Mouse (Mus musculus) CH12.LX (cell line): ENCODE results near the gene Bst1. TPM values are rescaled to one million over a fixed set of nuclear protein-coding genes. Genes with fewer than 3 reads are reported as not detected.

Experiments used
- DNase-seq: peaks from one replicate; pipeline ENCODE4 v3.0.0-alpha.2; 2013; ENCODE audit errors: extremely low read depth
- H3K27ac ChIP-seq: 2 replicates; pipeline ENCODE4 v1.5.1; 2012; ENCODE audit warnings: low read depth, mild to moderate bottlenecking, control low read depth, moderate library complexity; ENCODE audit not compliant: insufficient read depth
- H3K27me3 ChIP-seq: replicated peaks from 2 replicates; pipeline ENCODE3; 2012; ENCODE audit warnings: inconsistent platforms
- H3K36me3 ChIP-seq, 2 experiments: replicated peaks in 1 of 2; 2 replicates each; pipeline versions ENCODE3 to v1.6.1; 2012; ENCODE audit warnings: inconsistent platforms in 1 of 2, low read length in 1 of 2, mild to moderate bottlenecking in 1 of 2, mixed read lengths in 1 of 2, moderate library complexity in 1 of 2; ENCODE audit not compliant: control insufficient read depth in 1 of 2, insufficient read depth in 1 of 2
- H3K4me1 ChIP-seq, 2 experiments: 2 replicates each; pipeline ENCODE4 v1.6.1; 2012; ENCODE audit warnings: inconsistent platforms in 1 of 2, moderate library complexity in 1 of 2; ENCODE audit not compliant: insufficient read depth in 2 of 2, control insufficient read depth in 1 of 2
- H3K4me2 ChIP-seq: 2 replicates; pipeline ENCODE4 v1.6.1; 2012; ENCODE audit warnings: low read depth, mild to moderate bottlenecking, control low read depth; ENCODE audit not compliant: poor library complexity, insufficient read depth, severe bottlenecking
- H3K4me3 ChIP-seq, 3 experiments: fragments of 150-350 bp in 1 of 3; sonication (generic) in 1 of 3; replicated peaks in 1 of 3; 2 replicates each; pipeline versions ENCODE3 to v1.5.1; 2011 to 2012; ENCODE audit warnings: low read depth in 2 of 3, low read length in 2 of 3, mild to moderate bottlenecking in 2 of 3, moderate library complexity in 2 of 3, control low read depth in 1 of 3, improper control_type of control experiment in 1 of 3, inconsistent platforms in 1 of 3, mixed read lengths in 1 of 3; ENCODE audit not compliant: poor library complexity in 1 of 3
- H3K79me2 ChIP-seq: replicated peaks from 2 replicates; pipeline ENCODE4 v1.6.1; 2012; ENCODE audit warnings: mild to moderate bottlenecking, moderate library complexity; ENCODE audit not compliant: control insufficient read depth, poor library complexity, insufficient read depth, severe bottlenecking; ENCODE audit errors: extremely low read depth
- H3K9ac ChIP-seq: 2 replicates; pipeline ENCODE4 v1.6.1; 2012; ENCODE audit warnings: low read depth, mild to moderate bottlenecking, control low read depth, moderate library complexity; ENCODE audit not compliant: insufficient read depth
- H3K9me3 ChIP-seq: replicated peaks from 2 replicates; pipeline ENCODE3; 2012; ENCODE audit warnings: low read length, inconsistent platforms, mixed read lengths
- CHD1 ChIP-seq: IDR thresholded peaks from 2 replicates; pipeline ENCODE4 v1.6.1; 2012; ENCODE audit warnings: low read depth, low read length, improper control_type of control experiment, inconsistent platforms
- CHD2 ChIP-seq: IDR thresholded peaks from 2 replicates; pipeline ENCODE4 v1.6.1; 2011; ENCODE audit warnings: low read length, improper control_type of control experiment
- CTCF ChIP-seq, 2 experiments: IDR thresholded peaks in 1 of 2; conservative IDR thresholded peaks in 1 of 2; 2 replicates each; pipeline ENCODE4 v1.5.1; 2011 to 2012; ENCODE audit warnings: low read depth in 2 of 2, low read length in 2 of 2, improper control_type of control experiment in 1 of 2, inconsistent platforms in 1 of 2, mild to moderate bottlenecking in 1 of 2, moderate library complexity in 1 of 2
- E2F4 ChIP-seq: IDR thresholded peaks from 2 replicates; pipeline ENCODE4 v1.6.1; 2011; ENCODE audit warnings: low read depth, low read length, improper control_type of control experiment; ENCODE audit not compliant: insufficient replicate concordance
- IRF4 ChIP-seq: IDR thresholded peaks from 2 replicates; pipeline ENCODE4 v1.6.1; 2014; ENCODE audit warnings: low read depth, mild to moderate bottlenecking, inconsistent platforms, low read length, improper control_type of control experiment
- JUN ChIP-seq: IDR thresholded peaks from 2 replicates; pipeline ENCODE4 v1.6.1; 2011; ENCODE audit warnings: low read depth, mild to moderate bottlenecking, low read length, improper control_type of control experiment, moderate library complexity; ENCODE audit not compliant: insufficient read depth
- KAT2A ChIP-seq: IDR thresholded peaks from 2 replicates; pipeline ENCODE4 v1.6.1; 2012; ENCODE audit warnings: low read length, improper control_type of control experiment, inconsistent platforms; ENCODE audit not compliant: insufficient replicate concordance
- MAZ ChIP-seq: IDR thresholded peaks from 2 replicates; pipeline ENCODE4 v1.6.1; 2012; ENCODE audit warnings: low read depth, mild to moderate bottlenecking, inconsistent platforms, low read length, improper control_type of control experiment, moderate library complexity
- MXI1 ChIP-seq: IDR thresholded peaks from 2 replicates; pipeline ENCODE4 v1.6.1; 2011; ENCODE audit warnings: mild to moderate bottlenecking, low read depth, low read length, improper control_type of control experiment
- MYC ChIP-seq: IDR thresholded peaks from 2 replicates; pipeline ENCODE4 v1.6.1; 2011; ENCODE audit warnings: low read depth, mild to moderate bottlenecking, improper control_type of control experiment, low read length
- PAX5 ChIP-seq: IDR thresholded peaks from 2 replicates; pipeline ENCODE4 v1.6.1; 2012; ENCODE audit warnings: low read length, inconsistent platforms, mixed read lengths
- POLR2A ChIP-seq: IDR thresholded peaks from 2 replicates; pipeline ENCODE4 v1.6.1; 2011; ENCODE audit warnings: low read depth, mild to moderate bottlenecking, improper control_type of control experiment, low read length
- RAD21 ChIP-seq: IDR thresholded peaks from 2 replicates; pipeline ENCODE4 v1.6.1; 2011; ENCODE audit warnings: low read depth, mild to moderate bottlenecking, low read length, improper control_type of control experiment, moderate library complexity
- SMC3 ChIP-seq: IDR thresholded peaks from 2 replicates; pipeline ENCODE4 v1.6.1; 2011; ENCODE audit warnings: low read depth, low read length, improper control_type of control experiment
- TCF12 ChIP-seq: IDR thresholded peaks from 2 replicates; pipeline ENCODE4 v1.6.1; 2014; ENCODE audit warnings: low read depth, mild to moderate bottlenecking, inconsistent platforms, low read length, improper control_type of control experiment
- USF1 ChIP-seq: IDR thresholded peaks from 2 replicates; pipeline ENCODE4 v1.6.1; 2014; ENCODE audit warnings: low read depth, mild to moderate bottlenecking, inconsistent platforms, low read length, improper control_type of control experiment
- USF2 ChIP-seq: conservative IDR thresholded peaks from 2 replicates; pipeline ENCODE4 v1.6.1; 2011; ENCODE audit warnings: low read depth, low read length, improper control_type of control experiment
- ZKSCAN1 ChIP-seq: IDR thresholded peaks from 2 replicates; pipeline ENCODE4 v1.6.1; 2012; ENCODE audit warnings: low read depth, inconsistent platforms, low read length, improper control_type of control experiment, borderline replicate concordance
- ZMIZ1 ChIP-seq: IDR thresholded peaks from 2 replicates; pipeline ENCODE4 v1.6.1; 2012; ENCODE audit warnings: low read depth, mild to moderate bottlenecking, inconsistent platforms, low read length, improper control_type of control experiment
- ZNF384 ChIP-seq: IDR thresholded peaks from 2 replicates; pipeline ENCODE4 v1.6.1; 2012; ENCODE audit warnings: low read depth, low read length, improper control_type of control experiment, inconsistent platforms
- dilution Hi-C: fragments of 300-500 bp; cut with MboI; formaldehyde crosslinking; loops from 2 replicates; pipeline ENCODE4 v1.14.3; 2020; ENCODE audit warnings: low sequenced_read_pairs; ENCODE audit not compliant: extremely low pct_unique_long_range_greater_than_20kb, extremely low pct_ligation_motif_present
- in situ Hi-C: fragments of 300-500 bp; cut with MboI; formaldehyde crosslinking; loops from 3 replicates; pipeline ENCODE4 v1.14.3; 2019; ENCODE audit warnings: low sequenced_read_pairs, low pct_ligation_motif_present, low pct_unique_long_range_greater_than_20kb, mixed read lengths
- polyA plus RNA-seq: library from polyadenylated mRNA; unstranded; fragments of >175 nt; gene quantifications from 2 replicates; pipeline ENCODE4 v1.2.1, GENCODE M21; 2012; ENCODE audit warnings: low read depth; ENCODE audit not compliant: insufficient read length
- total RNA-seq, 2 experiments: library from RNA; depleted of rRNA; stranded (reverse); fragments of 300-350 nt in 1 of 2; fragments of >200 nt in 1 of 2; gene quantifications; 2 replicates each; pipeline ENCODE4 v1.2.3; 2012 to 2014

Gene Bst1
- total and polyA plus RNA-seq, 3 experiments: 1.9 to 9.9 (median 4.8) TPM

GRCm38 (mm10) chr5:43821538-43821937, 2.9 kb downstream of the Bst1 start, which contains the start of gene Fbxl5:
Gene Fbxl5, minus strand, starts transcription at chr5:43821638.
- TF ChIP-seq ZKSCAN1 (no peak), MAZ (no peak), CHD1 (no peak), JUN (no peak), SMC3 (no peak), USF2 (no peak), E2F4 (no peak), MYC (no peak), TCF12 (no peak), MXI1 (no peak), ZNF384 (no peak), ZMIZ1 (no peak)
- TF ChIP-seq, all 38 proteins: peak for 0
- no peak within 1 kb of the TSS for H3K27ac ChIP-seq
- DNase-seq: no peak
- H3K79me2 ChIP-seq: no peaks in the 10 kb centered on the region
- H3K27me3 ChIP-seq: no peaks in the 10 kb centered on the region
- H3K9me3 ChIP-seq: no peaks in the 10 kb centered on the region
- peaks cover 0 to 28% of the 10 kb centered on the region in 2 experiments for H3K36me3 ChIP-seq
- no peak within 1 kb of the TSS for H3K9ac ChIP-seq
- in situ Hi-C loops: no loop called here
- no peak within 1 kb of the TSS for H3K4me2 ChIP-seq
- dilution Hi-C loops: no loop called here
- H3K4me3 ChIP-seq: no peak within 1 kb of the TSS
- H3K4me1 ChIP-seq: peaks cover 12 to 57% of the 10 kb centered on the region in 2 experiments

DNA sequence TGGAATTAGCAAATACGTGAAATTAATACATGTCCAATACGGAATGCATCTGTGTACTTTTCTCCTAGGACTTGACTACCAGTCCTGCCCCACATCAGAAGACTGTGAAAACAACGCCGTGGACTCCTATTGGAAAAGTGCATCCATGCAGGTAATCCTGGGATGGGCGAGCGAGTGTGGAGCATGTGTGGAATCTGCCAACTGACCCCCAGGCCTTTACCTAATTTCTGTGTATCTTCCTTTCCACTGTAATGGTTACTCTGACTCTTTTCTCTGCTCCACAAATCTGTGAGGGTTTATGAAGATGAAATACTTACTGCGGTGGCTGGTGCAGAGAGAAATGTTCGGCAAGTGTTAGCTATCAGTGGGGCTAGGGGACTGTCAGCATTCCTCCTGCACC, 3.5 kb downstream of the Bst1 start:
- in situ Hi-C loops (no loop called here), dilution Hi-C loops (no loop called here)
- no peak for DNase-seq
- H3K27me3 ChIP-seq: no peaks in the 10 kb centered on the region
- H3K4me1 ChIP-seq: peaks cover 12 to 57% of the 10 kb centered on the region in 2 experiments
- no peak overlapping the region for H3K9ac ChIP-seq
- TF ChIP-seq CTCF (conservative IDR thresholded peaks at IDR 0.05 in 1 of 2, IDR thresholded peaks at IDR 0.05 in 1 of 2; ENCODE audit: low read depth in 2 of 2, low read length in 2 of 2) (no peak), CHD2 (no peak), PAX5 (no peak), JUN (no peak), ZMIZ1 (no peak), POLR2A (no peak), KAT2A (no peak), RAD21 (no peak), IRF4 (no peak), USF1 (no peak), TCF12 (no peak), ZNF384 (no peak)
- H3K4me3 ChIP-seq: no peak overlapping the region
- H3K36me3 ChIP-seq: peaks cover 0 to 32% of the 10 kb centered on the region in 2 experiments
- H3K27ac ChIP-seq: no peak overlapping the region
- no peak overlapping the region for H3K4me2 ChIP-seq
- no peaks in the 10 kb centered on the region for H3K79me2 ChIP-seq
- no peaks in the 10 kb centered on the region for H3K9me3 ChIP-seq
